ENCODE assay signal across 8 mouse cellular contexts in genomic region chr9:66060986-66061385, GRCm38 (mm10). TPM values are rescaled to one million over a fixed set of nuclear protein-coding genes. Genes with fewer than 3 reads are reported as not detected.
A peak's percentile ranks its signal among the peaks of the same experiment; 100 is the strongest.
DNase-seq lines count a peak whose midpoint lies in the region; ATAC-seq and TF ChIP-seq lines count a peak whose summit lies in the region.

No protein-coding gene starts in this region.

- ATAC-seq in kidney, postnatal 0 days (replicated peaks; ENCODE audit: low FRiP score, low read depth): no peak
- no peak for ATAC-seq in intestine, postnatal 0 days
- ATAC-seq in neural tube, embryonic 15.5 days (ENCODE audit: low FRiP score): no peak
- ATAC-seq in megakaryocyte-erythroid progenitor cell, adult 5-6 weeks (replicated peaks; ENCODE audit: low FRiP score, low TSS enrichment, poor library complexity, severe bottlenecking): no peak

- TF ChIP-seq CTCF in kidney, postnatal 0 days (IDR thresholded peaks at IDR 0.05; ENCODE audit: low read depth): no peak
- TF ChIP-seq CTCF in intestine, postnatal 0 days (IDR thresholded peaks at IDR 0.05; ENCODE audit: low read depth): no peak

- 6% methylated on average over 4 of the region's 4 CpGs for WGBS in kidney, postnatal 0 days
- 46% methylated on average over 4 of the region's 4 CpGs for WGBS in embryonic facial prominence, embryonic 10.5 days
- 11% methylated on average over 4 of the region's 4 CpGs for WGBS in intestine, postnatal 0 days
- WGBS in neural tube, embryonic 15.5 days: 20% methylated on average over 4 of the region's 4 CpGs

- H3K9ac ChIP-seq in kidney, postnatal 0 days (ENCODE audit: low read depth, low read length): peak overlapping the region; percentile 85
- peak overlapping the region; percentile 80 for H3K9ac ChIP-seq in intestine, postnatal 0 days (ENCODE audit: low read depth, low read length)
- peak overlapping the region; percentile 89 for H3K9ac ChIP-seq in neural tube, embryonic 15.5 days (replicated peaks)

- DNase-seq in kidney, postnatal 0 days (ENCODE audit: low spot score): no peak
- DNase-seq in kidney, postnatal 4 days: no peak
- DNase-seq in embryonic facial prominence, embryonic 10.5 days (ENCODE audit: low spot score): no peak
- DNase-seq in testis, postnatal 10 days (ENCODE audit: low spot score): no peak
- DNase-seq in yolk sac, embryonic 10.5 days (ENCODE audit: low spot score): no peak

- peak overlapping the region; percentile 73 for H3K4me2 ChIP-seq in kidney, postnatal 0 days (ENCODE audit: low read length)
- H3K4me2 ChIP-seq in intestine, postnatal 0 days (replicated peaks; ENCODE audit: low read depth): peak overlapping the region; percentile 87
- H3K4me2 ChIP-seq in neural tube, embryonic 15.5 days: peak overlapping the region; percentile 63

- no peaks in the 10 kb centered on the region for H3K4me1 ChIP-seq in kidney, postnatal 0 days (replicated peaks; ENCODE audit: insufficient read depth, low read length)
- H3K4me1 ChIP-seq in embryonic facial prominence, embryonic 10.5 days: peaks cover 24% of the 10 kb centered on the region
- H3K4me1 ChIP-seq in intestine, postnatal 0 days (replicated peaks; ENCODE audit: control insufficient read depth, insufficient read depth, low read length): 0 out of 2 replicates have a peak, but pooled peaks cover 9% of the 10 kb centered on the region
- peaks cover 21% of the 10 kb centered on the region for H3K4me1 ChIP-seq in neural tube, embryonic 15.5 days

- no peak overlapping the region for H3K27ac ChIP-seq in kidney, postnatal 0 days
- peak overlapping the region; percentile 92 for H3K27ac ChIP-seq in embryonic facial prominence, embryonic 10.5 days (replicated peaks)
- H3K27ac ChIP-seq in intestine, postnatal 0 days (ENCODE audit: low read depth, low read length): no peak overlapping the region
- H3K27ac ChIP-seq in neural tube, embryonic 15.5 days (replicated peaks): no peak overlapping the region

- no peaks in the 10 kb centered on the region for H3K27me3 ChIP-seq in kidney, postnatal 0 days (ENCODE audit: insufficient read depth, low read length)
- H3K27me3 ChIP-seq in embryonic facial prominence, embryonic 10.5 days (replicated peaks; ENCODE audit: low read depth, poor library complexity, severe bottlenecking): no peaks in the 10 kb centered on the region
- H3K27me3 ChIP-seq in intestine, postnatal 0 days (replicated peaks; ENCODE audit: control insufficient read depth, insufficient read depth, low read length): no peaks in the 10 kb centered on the region
- H3K27me3 ChIP-seq in neural tube, embryonic 15.5 days (replicated peaks): no peaks in the 10 kb centered on the region

- peaks cover 32% of the 10 kb centered on the region for H3K36me3 ChIP-seq in kidney, postnatal 0 days (ENCODE audit: insufficient read depth, low read length)
- H3K36me3 ChIP-seq in embryonic facial prominence, embryonic 10.5 days (replicated peaks): peaks cover 37% of the 10 kb centered on the region
- H3K36me3 ChIP-seq in intestine, postnatal 0 days (ENCODE audit: control insufficient read depth, insufficient read depth): peaks cover 35% of the 10 kb centered on the region
- peaks cover 32% of the 10 kb centered on the region for H3K36me3 ChIP-seq in neural tube, embryonic 15.5 days

- no peaks in the 10 kb centered on the region for H3K9me3 ChIP-seq in kidney, postnatal 0 days (replicated peaks; ENCODE audit: low read length)
- no peaks in the 10 kb centered on the region for H3K9me3 ChIP-seq in embryonic facial prominence, embryonic 10.5 days
- H3K9me3 ChIP-seq in intestine, postnatal 0 days (ENCODE audit: control insufficient read depth): no peaks in the 10 kb centered on the region
- no peaks in the 10 kb centered on the region for H3K9me3 ChIP-seq in neural tube, embryonic 15.5 days (replicated peaks)

- H3K4me3 ChIP-seq in kidney, postnatal 0 days (replicated peaks; ENCODE audit: low read depth, low read length): peak overlapping the region; percentile 62
- peak overlapping the region; percentile 83 for H3K4me3 ChIP-seq in embryonic facial prominence, embryonic 10.5 days
- peak overlapping the region; percentile 83 for H3K4me3 ChIP-seq in intestine, postnatal 0 days (ENCODE audit: low read depth, low read length)
- peak overlapping the region; percentile 72 for H3K4me3 ChIP-seq in neural tube, embryonic 15.5 days (replicated peaks)

RNA-seq across cellular contexts. Expression of gene Ppib, which starts 1.0 kb away (rescaled TPM):
- polyA plus RNA-seq in kidney, postnatal 0 days (2015; fragmentation: Nextera tagmentation; extraction: Ambion mirVana): 760 and 789 TPM in 2 replicates
- polyA plus RNA-seq in embryonic facial prominence, embryonic 10.5 days (2016; fragmentation: Nextera tagmentation; extraction: Ambion mirVana): 471 and 486 TPM in 2 replicates
- 440 and 508 TPM in 2 replicates for polyA plus RNA-seq in intestine, postnatal 0 days (2015; fragmentation: Nextera tagmentation; extraction: Ambion mirVana)
- 371 and 378 TPM in 2 replicates for polyA plus RNA-seq in neural tube, embryonic 15.5 days (2015; fragmentation: Nextera tagmentation; extraction: Ambion mirVana)
- 322 and 412 TPM in 2 replicates for total RNA-seq in megakaryocyte-erythroid progenitor cell, adult 5-6 weeks (2014; fragmentation: Nextera tagmentation)
- 561 and 601 TPM in 2 replicates for total RNA-seq in megakaryocyte-erythroid progenitor cell, adult 5-6 weeks (2017)

RNA-seq across cellular contexts. Expression of gene Snx22, which starts 8.5 kb away (rescaled TPM):
- 1.1 and 1.4 TPM in 2 replicates for polyA plus RNA-seq in kidney, postnatal 0 days (2015; fragmentation: Nextera tagmentation; extraction: Ambion mirVana)
- 3.6 and 3.7 TPM in 2 replicates for polyA plus RNA-seq in embryonic facial prominence, embryonic 10.5 days (2016; fragmentation: Nextera tagmentation; extraction: Ambion mirVana)
- polyA plus RNA-seq in intestine, postnatal 0 days (2015; fragmentation: Nextera tagmentation; extraction: Ambion mirVana): 0.98 and 1.4 TPM in 2 replicates
- polyA plus RNA-seq in neural tube, embryonic 15.5 days (2015; fragmentation: Nextera tagmentation; extraction: Ambion mirVana): 10.7 and 12.1 TPM in 2 replicates
- total RNA-seq in megakaryocyte-erythroid progenitor cell, adult 5-6 weeks (2014; fragmentation: Nextera tagmentation): 1.3 and 2.2 TPM in 2 replicates
- total RNA-seq in megakaryocyte-erythroid progenitor cell, adult 5-6 weeks (2017): 0.80 and 0.99 TPM in 2 replicates
